Mouse (Mus musculus): ENCODE results near the gene Ak1.

Ak1 gene

DNA sequence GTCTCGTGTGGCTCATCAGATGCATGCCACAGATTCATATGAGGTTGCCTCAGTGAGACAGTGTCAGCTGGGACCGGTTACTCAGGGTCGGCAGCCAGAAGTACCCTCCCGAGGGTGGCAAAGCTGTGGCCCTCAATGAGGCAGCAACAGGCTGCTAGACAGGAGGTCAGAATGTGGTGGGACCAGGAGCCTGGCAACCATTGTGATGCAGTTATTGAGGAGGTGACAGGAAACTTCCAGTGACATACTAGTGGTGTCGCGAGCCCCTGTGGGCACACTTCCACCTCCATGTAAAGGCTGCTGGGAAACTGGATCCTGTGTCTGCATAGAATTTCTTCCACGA, at the start of gene Ak1:
TSS of gene Ak1 (plus strand) at position 242 of the 343 bp plus-strand sequence.
- no peak for DNase-seq (ENCODE audit: low spot score)

DNA sequence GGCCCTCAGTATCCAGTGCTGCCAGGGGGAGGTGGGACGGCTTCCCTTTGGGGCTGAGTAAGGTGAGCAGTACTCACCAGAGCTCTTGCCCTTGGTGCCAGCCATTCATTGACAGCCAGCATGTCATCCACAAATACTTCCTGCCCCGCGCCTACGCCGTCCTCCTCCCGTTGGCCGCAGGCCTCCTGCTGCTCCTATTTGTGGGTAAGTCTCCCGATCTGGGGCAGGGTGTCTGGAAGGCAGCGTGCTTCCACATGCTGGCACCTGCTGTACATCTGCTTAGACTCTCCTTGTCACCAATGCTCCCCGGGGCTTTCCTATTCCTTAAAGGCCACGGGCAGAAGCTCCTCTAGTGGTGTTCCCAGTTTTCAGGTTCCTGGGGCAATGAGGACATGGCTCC, 49.4 kb upstream of the Ak1 start:
- DNase-seq (ENCODE audit: low spot score), result no peak

DNA sequence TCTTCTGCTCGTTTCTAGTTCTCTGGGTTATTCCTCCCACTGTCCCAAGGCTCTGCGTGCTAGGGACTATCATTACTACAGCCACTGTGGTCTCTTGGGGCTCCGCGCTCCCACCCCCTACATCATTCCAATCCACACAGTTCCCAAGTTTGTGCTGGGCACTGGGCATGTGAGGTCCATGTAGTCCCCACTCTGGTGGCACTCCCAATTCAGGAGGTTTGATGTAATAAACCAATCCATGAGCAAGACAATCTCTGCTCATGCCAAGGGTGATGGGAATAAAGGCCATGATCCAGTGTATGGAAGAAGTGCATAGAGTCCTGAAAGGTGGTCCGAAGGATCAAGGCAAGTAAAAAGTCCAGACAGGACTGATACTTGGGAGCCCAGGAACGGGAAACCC, 47.1 kb upstream of the Ak1 start, which contains the start of gene Pip5kl1:
TSS of gene Pip5kl1 (plus strand) at position 301 of the 400 bp plus-strand sequence.
- no peak for DNase-seq (ENCODE audit: low spot score)

DNA sequence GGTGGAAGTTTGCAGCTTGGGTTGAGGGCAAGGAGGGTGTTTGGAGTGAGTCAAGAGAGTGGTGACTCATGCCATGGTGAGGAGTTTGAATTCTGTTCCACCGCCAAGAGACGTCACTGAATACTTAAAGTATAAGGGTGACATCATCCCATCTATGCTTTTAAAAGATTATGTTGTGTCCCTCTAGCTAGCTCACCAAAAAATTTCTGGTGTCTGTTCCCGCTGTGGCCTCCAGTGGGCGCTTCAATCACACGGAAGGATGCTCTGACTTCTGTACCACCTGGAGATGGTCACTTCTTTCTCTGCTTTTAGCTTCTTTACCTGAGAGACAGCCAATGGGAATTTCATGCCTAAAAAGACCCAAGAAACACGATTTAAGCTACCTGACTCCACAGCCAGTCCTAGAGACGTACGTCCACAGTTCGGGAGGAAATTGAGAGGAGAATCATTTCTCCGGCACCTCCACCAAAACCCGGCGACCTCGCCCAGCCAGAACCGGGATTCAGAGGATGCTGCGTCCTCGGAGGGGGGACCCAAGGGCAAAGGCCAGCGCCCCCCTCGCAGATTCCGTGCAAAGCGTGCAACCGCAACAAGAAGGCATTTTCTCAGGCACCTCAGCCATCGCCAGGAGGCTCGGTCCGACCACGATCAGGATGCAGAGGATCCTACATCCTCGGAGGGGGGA, 46.5 kb upstream of the Ak1 start:
- DNase-seq (ENCODE audit: low spot score), result peak; percentile 36

DNA sequence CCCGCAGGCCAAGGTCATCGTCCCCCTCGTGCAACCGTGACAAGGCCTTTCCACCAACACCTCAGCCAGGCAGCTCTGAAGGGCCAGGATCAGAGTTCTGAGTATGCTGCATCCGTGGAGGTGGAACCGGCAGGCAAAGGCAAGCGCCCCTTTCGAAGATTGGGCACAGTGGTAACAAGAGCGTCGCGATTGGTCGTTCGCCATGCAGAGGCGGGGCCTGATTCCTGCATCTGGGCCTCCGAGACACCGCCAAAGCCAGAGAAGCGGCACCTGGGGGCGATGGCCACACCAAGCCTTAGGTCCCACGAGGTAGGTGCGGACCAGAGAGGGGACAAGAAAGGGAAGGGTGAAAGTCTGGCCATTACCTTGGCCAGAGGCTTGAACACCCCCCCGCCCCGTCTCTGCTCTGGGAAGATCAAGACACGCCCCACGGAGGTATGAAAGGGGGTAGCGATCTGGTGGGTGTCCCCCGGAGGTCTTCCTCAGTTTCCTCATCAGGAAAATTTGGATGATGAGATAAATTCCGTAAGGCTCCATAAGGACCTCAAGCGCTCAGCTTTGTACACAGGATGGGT, 45.9 kb upstream of the Ak1 start, which contains the start of gene 9430097D07Rik:
TSS of gene 9430097D07Rik (minus strand) at position 99 of the 575 bp plus-strand sequence.
- no peak for DNase-seq (ENCODE audit: low spot score)

DNA sequence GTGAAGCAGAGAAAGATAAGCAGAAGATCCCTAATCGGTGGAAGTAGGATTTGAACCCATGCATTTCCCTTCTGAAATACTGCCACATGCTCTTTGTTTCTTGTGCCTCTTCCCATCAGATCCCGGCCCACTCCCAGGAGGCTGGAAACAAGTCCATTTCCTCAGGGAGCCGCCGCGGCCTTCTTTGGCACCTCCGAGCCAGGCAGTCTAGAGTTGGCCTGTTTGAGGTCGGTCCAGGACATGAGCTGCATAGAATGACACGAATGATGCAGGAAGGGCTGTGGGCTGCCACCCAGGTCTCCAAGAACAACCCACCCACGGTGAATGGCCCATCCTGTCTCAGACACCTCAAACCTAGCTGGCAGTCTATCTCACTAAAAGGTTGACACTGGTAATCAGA, 45.0 kb upstream of the Ak1 start:
- no peak for DNase-seq (ENCODE audit: low spot score)

DNA sequence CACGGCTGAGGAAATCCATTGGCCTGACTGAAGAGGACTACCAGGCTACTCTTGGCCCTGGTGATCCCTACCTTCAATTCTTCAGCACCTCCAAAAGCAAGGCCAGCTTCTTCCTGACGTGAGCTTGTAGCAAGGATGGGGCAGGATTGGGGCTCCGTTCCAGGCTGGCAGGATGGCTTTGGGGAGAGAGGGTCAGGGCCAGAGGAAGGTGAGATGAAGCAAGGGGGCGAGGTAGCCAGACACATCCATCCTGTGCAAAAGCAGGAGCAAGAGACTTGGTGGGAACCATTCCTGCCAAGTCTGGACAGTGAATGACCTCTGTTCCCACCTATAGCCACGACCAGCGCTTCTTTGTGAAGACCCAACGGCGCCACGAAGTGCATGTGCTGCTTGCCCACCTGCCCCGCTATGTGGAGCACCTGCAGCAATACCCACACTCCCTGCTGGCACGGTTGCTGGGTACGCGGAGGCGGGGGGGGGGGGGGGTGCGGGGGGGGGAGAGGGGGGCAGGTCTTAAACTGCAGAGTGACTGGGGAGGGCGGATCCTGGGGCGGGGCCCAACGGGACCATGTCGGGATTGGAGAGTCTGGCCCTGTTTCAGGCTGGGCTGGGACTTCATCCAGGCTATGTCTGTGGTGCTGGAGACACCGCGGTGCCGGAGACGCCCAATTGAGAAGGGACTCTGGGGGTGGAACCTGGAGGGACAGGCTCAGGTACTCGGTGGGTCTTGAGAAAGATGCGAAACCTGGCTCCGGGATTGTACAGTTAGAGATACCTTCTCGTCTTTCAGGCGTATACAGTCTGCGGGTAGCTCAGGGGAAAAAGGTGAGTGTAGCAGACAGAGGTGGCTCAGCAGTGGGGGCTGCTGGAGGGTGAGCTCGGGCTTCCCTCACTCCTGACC, 43.2 kb upstream of the Ak1 start:
- DNase-seq (ENCODE audit: low spot score), result no peak

DNA sequence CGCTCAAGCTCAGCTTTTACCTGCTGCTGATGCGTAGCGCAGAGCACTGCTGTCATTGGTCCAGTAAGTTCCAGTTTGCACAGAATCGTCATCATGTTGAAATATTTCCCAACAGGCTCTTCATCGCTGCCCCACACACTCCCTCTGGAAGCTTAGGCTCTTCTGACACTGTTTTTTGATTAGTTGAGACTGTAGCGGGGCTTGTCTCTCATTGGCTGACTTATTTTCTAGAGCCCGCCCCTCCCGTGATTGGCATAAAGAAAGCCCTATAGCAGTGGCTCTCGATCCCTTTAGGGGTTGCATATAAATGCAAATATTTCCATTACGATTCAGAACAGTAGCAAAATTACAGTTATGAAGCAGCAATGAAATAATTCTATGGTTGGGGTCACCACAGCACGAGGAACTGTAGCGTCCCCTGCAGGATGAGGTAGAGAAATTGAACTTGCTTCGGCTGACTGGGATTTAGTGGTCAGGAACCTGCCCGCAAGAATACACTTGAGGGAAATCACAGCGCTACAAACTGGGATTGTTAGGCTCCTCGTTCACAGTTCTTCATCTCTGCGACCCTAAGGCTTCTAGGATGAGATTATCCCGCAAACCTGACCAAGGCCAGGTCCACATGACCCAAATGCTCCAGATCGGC, 40.0 kb upstream of the Ak1 start:
- no peak for DNase-seq (ENCODE audit: low spot score)

DNA sequence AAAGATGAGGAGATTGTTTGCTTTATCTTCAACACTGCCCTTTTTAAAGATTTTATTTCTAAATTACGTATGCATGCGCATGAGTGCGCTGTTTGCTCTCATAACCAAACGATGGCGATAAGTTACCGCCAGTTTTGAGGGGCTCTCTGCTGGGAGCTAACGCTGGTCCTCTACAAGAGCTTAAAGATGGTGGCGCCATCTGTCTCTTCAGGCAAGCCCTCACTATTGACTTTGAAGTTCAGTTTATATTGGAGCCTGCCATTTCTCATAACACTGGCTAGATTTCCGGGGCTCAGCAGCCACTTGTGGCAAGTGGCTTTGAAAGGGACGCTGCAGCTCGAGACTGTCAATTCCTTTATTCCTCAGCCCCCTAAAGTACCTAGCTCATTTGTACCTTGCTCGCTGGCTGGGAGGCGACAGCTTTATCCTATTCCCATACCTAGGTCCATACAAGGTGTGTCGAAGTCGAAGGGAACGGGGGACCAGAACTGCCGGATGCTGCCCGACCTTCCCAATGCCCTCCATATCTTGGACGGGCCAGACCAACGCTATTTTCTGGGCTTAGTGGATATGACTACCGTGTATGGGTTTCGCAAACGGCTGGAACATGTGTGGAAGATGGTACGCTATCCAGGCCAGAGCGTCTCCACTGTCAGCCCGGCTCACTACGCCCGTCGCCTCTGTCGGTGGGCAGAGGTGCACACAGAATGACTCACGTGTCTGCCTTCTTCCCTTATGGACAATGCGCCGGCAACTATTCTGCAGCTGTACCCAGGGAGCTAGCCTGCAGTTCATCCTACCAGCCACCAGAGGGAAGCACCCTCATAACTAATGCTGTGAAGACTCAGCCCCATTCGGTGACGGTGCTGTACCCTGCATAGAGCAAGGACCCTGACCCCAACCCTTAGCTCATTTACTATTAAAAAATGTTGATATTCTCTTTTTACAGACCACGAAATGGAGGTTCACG, 38.4 kb upstream of the Ak1 start:
- DNase-seq (ENCODE audit: low spot score), result peak; percentile 72

DNA sequence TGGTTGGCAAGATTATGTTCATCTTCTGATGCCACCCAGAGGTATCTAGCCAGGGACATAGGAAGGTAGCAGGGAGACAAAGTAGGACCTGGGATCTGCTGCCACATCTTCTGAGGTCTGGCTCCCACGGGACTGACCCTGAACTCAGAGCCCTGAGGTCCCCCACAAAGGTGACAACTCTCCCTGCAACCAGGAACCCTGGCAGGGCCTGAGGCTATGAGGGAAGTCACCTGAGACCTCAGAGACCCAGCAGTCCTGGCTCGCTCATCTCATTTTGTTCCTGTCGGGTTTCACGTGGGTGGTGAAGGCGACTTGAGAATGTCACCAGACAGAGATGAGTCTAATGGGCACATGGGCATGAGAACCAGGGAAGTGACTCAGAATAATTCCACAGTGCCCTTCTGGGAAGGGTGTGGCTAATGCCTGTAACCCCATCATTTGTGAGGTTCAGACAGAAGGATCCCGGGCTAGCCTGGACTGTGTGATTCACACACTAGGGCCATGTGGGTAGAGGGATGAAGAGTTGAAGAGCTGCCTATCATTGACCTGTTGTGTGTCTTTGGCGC, 36.3 kb upstream of the Ak1 start:
- no peak for DNase-seq (ENCODE audit: low spot score)

DNA sequence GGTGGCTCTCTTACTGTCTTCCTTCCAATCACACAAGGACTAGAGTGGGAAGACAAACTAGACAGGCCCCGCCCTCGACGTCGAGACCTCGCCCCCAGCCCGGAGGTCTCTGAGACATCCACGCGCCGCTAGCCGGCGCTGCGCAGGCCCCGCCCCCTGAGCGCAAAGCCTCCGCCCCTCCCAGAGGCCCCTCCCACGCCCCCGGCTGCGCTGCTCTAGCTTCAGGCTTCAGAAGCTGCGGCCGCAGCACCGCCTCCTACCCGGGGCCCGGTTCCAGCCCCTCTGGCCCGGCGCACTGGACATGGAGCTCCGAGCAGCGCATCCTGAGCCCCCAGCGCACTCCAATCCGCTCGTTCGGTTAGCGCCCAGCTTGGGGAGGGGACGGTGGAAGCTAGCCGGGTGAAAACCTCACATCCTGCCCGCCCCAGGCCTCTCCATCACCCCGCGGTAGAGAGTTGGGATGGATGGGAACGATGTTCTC, 34.6 kb upstream of the Ak1 start, which contains the start of gene St6galnac4:
TSS of gene St6galnac4 (plus strand) at position 225 of the 481 bp plus-strand sequence.
- peak; percentile 83 for DNase-seq (ENCODE audit: low spot score)

DNA sequence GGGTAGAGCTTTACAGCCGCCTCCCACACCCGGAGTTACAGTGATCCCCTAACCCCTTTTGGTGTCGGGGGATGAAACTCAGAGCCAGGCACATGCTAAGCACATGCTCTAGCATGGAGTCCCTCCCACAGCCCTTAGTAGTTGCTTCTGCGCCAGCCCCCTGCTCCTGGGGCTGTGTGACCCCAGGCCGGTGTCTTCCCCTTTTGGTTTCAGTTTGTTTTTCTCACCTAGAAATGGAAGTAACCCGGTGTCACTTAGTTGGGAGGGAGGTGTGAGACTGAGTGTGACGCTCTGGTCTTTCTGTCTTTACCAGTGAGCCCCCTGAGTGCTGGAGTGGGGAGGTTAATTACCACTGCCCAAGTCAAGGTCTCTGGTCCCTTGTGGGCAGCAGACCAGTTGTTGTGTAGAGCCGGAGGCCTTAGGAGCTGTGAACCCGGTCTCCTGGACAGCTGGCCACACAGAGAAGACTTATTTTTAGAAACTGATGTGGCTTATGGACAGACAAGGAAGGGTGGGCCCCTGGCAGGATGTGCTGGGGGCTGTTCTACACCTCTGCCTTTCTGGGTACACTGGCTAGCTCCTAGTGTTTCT, 33.7 kb upstream of the Ak1 start:
- DNase-seq (ENCODE audit: low spot score), result no peak

DNA sequence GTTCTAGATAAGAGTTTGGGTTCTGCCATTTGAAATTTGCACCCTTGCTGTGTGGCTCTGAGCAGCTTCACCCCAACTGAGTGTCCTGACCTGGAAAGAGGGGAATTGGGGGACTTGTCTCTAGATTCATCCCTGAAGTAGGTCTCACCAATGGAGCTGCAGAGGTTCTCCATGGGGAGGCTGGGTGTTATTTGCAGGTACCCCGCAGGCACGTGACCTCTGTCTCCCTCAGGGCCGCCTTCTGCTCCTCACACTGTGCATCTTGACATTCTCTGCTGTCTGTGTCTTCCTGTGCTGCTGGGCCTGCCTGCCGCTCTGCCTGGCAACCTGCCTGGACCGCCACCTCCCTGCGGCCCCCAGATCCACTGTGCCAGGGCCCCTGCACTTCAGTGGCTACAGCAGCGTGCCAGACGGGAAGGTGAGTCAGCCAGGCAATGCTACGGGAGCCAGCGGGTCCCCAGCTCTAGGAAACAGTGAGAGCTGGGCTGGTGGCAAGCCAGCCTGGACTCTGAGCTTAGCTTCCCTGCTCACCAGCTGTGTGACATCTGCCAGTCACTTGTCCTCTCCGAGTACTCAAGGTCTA, 32.3 kb upstream of the Ak1 start:
- DNase-seq (ENCODE audit: low spot score), result no peak

DNA sequence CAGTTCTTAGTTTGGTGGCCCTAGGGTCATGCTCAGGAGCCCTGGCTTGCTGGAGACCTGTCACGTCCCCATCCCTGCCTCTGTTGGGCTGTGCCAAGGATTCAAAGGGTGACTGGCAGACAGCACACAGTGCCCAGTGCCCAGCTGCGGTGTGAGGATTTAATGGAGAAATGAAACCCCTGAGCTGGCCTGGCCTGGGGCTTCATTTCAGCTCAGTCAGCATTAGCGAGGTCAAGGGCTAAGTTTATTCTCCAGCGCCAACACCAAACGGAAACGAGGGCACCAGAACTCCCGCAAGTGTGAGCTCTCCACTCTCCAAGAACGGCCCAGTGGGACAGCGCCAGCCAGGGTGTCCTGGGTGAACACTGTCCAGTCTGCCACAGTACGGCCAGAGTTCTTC, 31.3 kb upstream of the Ak1 start:
- DNase-seq (ENCODE audit: low spot score), result no peak

DNA sequence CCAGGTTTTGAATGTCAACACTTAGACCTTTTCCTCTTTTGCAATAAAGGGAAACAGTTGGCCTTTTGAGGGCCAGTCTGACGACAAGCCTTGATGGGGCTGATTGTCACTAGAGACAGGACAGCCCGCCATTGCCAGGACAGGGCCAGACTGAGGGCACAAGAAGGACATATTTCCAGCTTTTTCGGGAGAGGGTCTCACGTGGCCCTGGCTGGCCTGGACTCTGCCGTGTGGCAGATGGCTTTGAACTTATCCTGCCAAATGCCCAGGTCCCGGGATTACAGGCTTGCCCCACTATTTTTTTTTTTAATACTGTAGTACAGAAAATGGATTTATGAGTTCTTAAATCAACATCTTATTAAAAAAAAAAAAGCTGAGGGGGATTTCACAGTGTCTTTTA, 30.3 kb upstream of the Ak1 start:
- DNase-seq (ENCODE audit: low spot score), result no peak

DNA sequence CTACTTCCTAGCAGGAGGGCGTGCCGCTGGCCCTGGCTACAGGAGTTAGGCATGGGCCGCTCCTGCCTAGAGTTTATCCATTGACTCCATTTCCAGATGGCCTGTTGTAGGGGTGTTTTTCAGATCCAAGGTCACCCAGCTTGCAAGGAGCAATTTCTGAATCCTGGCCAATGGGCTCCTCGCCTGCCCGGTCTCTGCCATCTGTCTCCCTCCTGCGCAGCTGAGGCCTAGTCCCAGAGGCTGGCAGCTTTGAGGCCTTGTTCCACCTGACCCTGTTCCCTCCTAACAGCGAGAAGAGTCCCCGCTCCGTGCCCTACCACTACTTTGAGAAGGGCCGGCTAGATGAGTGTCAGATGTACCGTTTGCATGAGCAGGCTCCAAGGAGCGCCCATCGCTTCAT, 24.8 kb upstream of the Ak1 start:
- DNase-seq (ENCODE audit: low spot score), result no peak

DNA sequence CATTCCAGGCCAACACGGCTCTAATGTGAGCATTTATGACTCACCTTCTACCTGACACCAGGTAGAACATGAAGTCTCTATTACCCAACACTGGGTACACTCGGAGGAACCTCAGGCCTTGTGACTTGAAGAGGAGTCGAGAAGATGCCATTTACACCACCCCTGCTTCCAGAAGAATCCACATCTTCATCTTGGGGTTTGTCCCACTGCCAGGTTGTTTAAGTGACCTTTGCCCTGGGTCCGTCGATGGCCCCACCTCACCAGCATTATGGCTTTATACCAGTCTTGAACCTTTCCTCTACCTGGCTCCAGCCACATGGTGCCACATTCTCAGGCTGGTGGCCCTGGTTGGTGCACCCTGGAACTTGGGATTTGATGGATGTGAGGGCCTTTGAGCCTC, 24.3 kb upstream of the Ak1 start:
- no peak for DNase-seq (ENCODE audit: low spot score)

DNA sequence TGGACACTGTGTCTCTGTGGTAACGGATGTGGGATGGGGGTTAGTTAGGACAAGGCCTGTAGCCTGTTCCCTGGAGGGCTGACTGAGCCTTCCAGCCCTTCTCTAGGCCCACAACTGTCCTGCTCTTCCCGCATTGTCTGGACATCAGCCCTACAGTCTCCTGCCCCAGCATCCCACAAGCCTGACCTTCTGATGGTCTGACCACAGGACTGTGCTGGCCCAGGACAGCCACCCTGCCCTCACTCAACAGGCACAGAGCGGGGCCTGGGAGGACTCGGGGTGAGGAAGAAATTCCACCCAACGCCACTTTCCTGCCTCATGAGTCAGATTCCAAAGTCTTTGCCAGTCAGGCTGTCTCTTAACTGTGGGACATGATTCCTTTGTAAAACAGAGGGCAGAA, 23.9 kb upstream of the Ak1 start:
- DNase-seq (ENCODE audit: low spot score), result no peak

DNA sequence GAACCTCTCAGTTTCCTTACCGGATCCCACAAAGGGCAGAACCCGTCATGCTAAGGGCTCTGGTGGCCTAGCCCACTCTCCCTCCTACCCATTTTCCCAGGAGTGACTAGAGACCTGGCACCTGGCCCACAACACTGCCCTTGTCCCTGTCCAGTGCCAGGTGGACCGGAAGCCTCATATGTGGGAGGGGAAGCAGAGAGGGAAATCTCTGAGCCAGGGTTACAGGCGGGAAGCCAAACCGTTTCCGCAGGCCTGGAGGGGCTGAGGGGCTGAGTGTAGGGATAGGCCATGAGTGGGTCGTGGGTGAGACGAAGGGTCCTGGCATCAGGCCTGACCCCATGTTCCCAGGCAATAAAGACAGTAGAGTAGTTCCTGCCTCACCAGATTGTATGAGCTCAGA, 23.1 kb upstream of the Ak1 start:
- no peak for DNase-seq (ENCODE audit: low spot score)

DNA sequence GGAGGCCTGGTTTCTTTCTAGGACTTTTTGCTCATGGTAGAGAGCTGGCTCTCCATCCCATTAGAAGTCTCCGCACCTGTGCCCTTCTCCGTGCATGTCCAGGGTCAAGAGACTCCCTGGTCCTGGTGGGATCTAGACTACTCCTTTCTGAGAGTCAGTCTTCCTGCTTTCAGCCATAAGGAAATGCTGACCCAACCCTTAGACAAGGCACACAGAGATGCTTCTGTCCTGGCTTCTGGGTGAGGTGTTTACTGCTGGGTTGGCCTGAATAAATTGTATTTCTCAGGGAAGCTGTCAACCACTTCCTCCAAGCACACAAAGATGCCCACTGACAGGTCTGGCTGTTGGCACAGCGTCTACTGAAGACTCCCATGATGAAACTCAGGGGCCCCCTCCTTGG, 22.1 kb upstream of the Ak1 start, which contains the start of gene St6galnac6:
TSS of gene St6galnac6 (plus strand) at position 301 of the 400 bp plus-strand sequence.
- no peak for DNase-seq (ENCODE audit: low spot score)
